Mouse (Mus musculus): ENCODE data around the gene 9430015G10Rik. TPM values are rescaled to one million over a fixed set of nuclear protein-coding genes. Genes with fewer than 3 reads are reported as not detected.

9430015G10Rik gene
- polyA plus RNA-seq, 1 experiment from 2014 or later = 3.9 TPM

- H3K27me3 ChIP-seq (ENCODE audit: insufficient read depth, low read length) = no peaks in the 10 kb centered on the region
- no peak within 1 kb of the TSS for H3K4me3 ChIP-seq (ENCODE audit: low read depth, low read length)
- no peaks in the 10 kb centered on the region for H3K9me3 ChIP-seq (ENCODE audit: low read length)
- 75% methylated on average over 15 of the region's 15 CpGs for WGBS (ENCODE audit: insufficient replicate concordance)
- no peak within 1 kb of the TSS for H3K4me2 ChIP-seq (ENCODE audit: low read depth, low read length)
- H3K27ac ChIP-seq (ENCODE audit: low read depth) = no peak within 1 kb of the TSS
- no peaks in the 10 kb centered on the region for H3K4me1 ChIP-seq (ENCODE audit: insufficient read depth)
- no peak for TF ChIP-seq CTCF (IDR thresholded peaks at IDR 0.05; ENCODE audit: low read depth)
- no peak for TF ChIP-seq EP300 (IDR thresholded peaks at IDR 0.05; ENCODE audit: low read depth)
- no peak for ATAC-seq
- H3K9ac ChIP-seq (replicated peaks) = no peak within 1 kb of the TSS
- no peak for DNase-seq
- H3K36me3 ChIP-seq (replicated peaks; ENCODE audit: insufficient read depth, low read length) = peaks cover 5% of the 10 kb centered on the region; the same call in 1 of the 2 replicates
These were observed 20.7 kb downstream of the 9430015G10Rik start, which contains the start of gene Rnf223 for GRCm38 (mm10) chr4:156130436-156130835. TSS of gene Rnf223 (plus strand) at chr4:156130513.

GRCm38 (mm10) chr4:156130940-156131339 lies 21.2 kb downstream of the 9430015G10Rik start:
- no peak overlapping the region for H3K27ac ChIP-seq (ENCODE audit: low read depth)
- ATAC-seq = no peak
- TF ChIP-seq EP300 (IDR thresholded peaks at IDR 0.05; ENCODE audit: low read depth) (no peak), CTCF (IDR thresholded peaks at IDR 0.05; ENCODE audit: low read depth) (no peak)
- H3K4me3 ChIP-seq (ENCODE audit: low read depth, low read length) = no peak overlapping the region
- DNase-seq = no peak
- H3K9ac ChIP-seq (replicated peaks) = no peak overlapping the region
- no peaks in the 10 kb centered on the region for H3K9me3 ChIP-seq (ENCODE audit: low read length)
- H3K4me1 ChIP-seq (ENCODE audit: insufficient read depth) = no peaks in the 10 kb centered on the region
- 71% methylated on average over 10 of the region's 10 CpGs for WGBS (ENCODE audit: insufficient replicate concordance)
- H3K4me2 ChIP-seq (ENCODE audit: low read depth, low read length) = no peak overlapping the region
- H3K27me3 ChIP-seq (ENCODE audit: insufficient read depth, low read length) = no peaks in the 10 kb centered on the region
- 0 out of 2 replicates have a peak, but pooled peaks cover under 1% of the 10 kb centered on the region for H3K36me3 ChIP-seq (replicated peaks; ENCODE audit: insufficient read depth, low read length)

GRCm38 (mm10) chr4:156133334-156133733 lies 23.6 kb downstream of the 9430015G10Rik start:
- H3K27me3 ChIP-seq (ENCODE audit: insufficient read depth, low read length) = no peaks in the 10 kb centered on the region
- no peak overlapping the region for H3K27ac ChIP-seq (ENCODE audit: low read depth)
- H3K4me1 ChIP-seq (ENCODE audit: insufficient read depth) = no peaks in the 10 kb centered on the region
- no peak overlapping the region for H3K4me3 ChIP-seq (ENCODE audit: low read depth, low read length)
- no peaks in the 10 kb centered on the region for H3K9me3 ChIP-seq (ENCODE audit: low read length)
- DNase-seq (no peak), ATAC-seq (no peak)
- TF ChIP-seq EP300 (IDR thresholded peaks at IDR 0.05; ENCODE audit: low read depth) = no peak
- TF ChIP-seq CTCF (IDR thresholded peaks at IDR 0.05; ENCODE audit: low read depth) = no peak
- WGBS (ENCODE audit: insufficient replicate concordance) = 71% methylated on average over 5 of the region's 5 CpGs
- H3K36me3 ChIP-seq (replicated peaks; ENCODE audit: insufficient read depth, low read length) = no peaks in the 10 kb centered on the region
- H3K4me2 ChIP-seq (ENCODE audit: low read depth, low read length) = no peak overlapping the region
- no peak overlapping the region for H3K9ac ChIP-seq (replicated peaks)

- WGBS (ENCODE audit: insufficient replicate concordance) = 67% methylated on average over 12 of the region's 12 CpGs
These were observed 24.3 kb downstream of the 9430015G10Rik start for GRCm38 (mm10) chr4:156133943-156134605.

GRCm38 (mm10) chr4:156135112-156135511 lies 25.3 kb downstream of the 9430015G10Rik start:
- Histone ChIP-seq H3K27me3 (ENCODE audit: insufficient read depth, low read length) (no peaks in the 10 kb centered on the region), H3K9me3 (ENCODE audit: low read length) (0 out of 2 replicates have a peak, but pooled peaks cover 3% of the 10 kb centered on the region), H3K4me1 (ENCODE audit: insufficient read depth) (no peaks in the 10 kb centered on the region), H3K36me3 (replicated peaks; ENCODE audit: insufficient read depth, low read length) (no peaks in the 10 kb centered on the region), H3K27ac (ENCODE audit: low read depth) (no peak overlapping the region), H3K4me3 (ENCODE audit: low read depth, low read length) (no peak overlapping the region), H3K4me2 (ENCODE audit: low read depth, low read length) (no peak overlapping the region), H3K9ac (replicated peaks) (no peak overlapping the region)
- ATAC-seq = no peak
- no peak for TF ChIP-seq CTCF (IDR thresholded peaks at IDR 0.05; ENCODE audit: low read depth)
- TF ChIP-seq EP300 (IDR thresholded peaks at IDR 0.05; ENCODE audit: low read depth) = no peak
- 87% methylated on average over 13 of the region's 13 CpGs for WGBS (ENCODE audit: insufficient replicate concordance)
- DNase-seq = no peak

More at GRCm38 (mm10) chr4:156133943-156134605, 24.3 kb downstream of the 9430015G10Rik start:
- Histone ChIP-seq H3K4me3 (ENCODE audit: low read depth, low read length) (no peak overlapping the region), H3K9ac (replicated peaks) (no peak overlapping the region), H3K4me1 (ENCODE audit: insufficient read depth) (no peaks in the 10 kb centered on the region), H3K27ac (ENCODE audit: low read depth) (no peak overlapping the region), H3K9me3 (ENCODE audit: low read length) (no peaks in the 10 kb centered on the region), H3K4me2 (ENCODE audit: low read depth, low read length) (no peak overlapping the region), H3K36me3 (replicated peaks; ENCODE audit: insufficient read depth, low read length) (no peaks in the 10 kb centered on the region), H3K27me3 (ENCODE audit: insufficient read depth, low read length) (no peaks in the 10 kb centered on the region)
- TF ChIP-seq CTCF (IDR thresholded peaks at IDR 0.05; ENCODE audit: low read depth) (no peak), EP300 (IDR thresholded peaks at IDR 0.05; ENCODE audit: low read depth) (no peak)
- ATAC-seq = no peak
- DNase-seq = no peak

GRCm38 (mm10) chr4:156135801-156136200 lies 26.0 kb downstream of the 9430015G10Rik start:
- TF ChIP-seq EP300 (IDR thresholded peaks at IDR 0.05; ENCODE audit: low read depth) = no peak
- TF ChIP-seq CTCF (IDR thresholded peaks at IDR 0.05; ENCODE audit: low read depth) = peak; percentile 14; the same call in 1 of the 2 replicates

More at GRCm38 (mm10) chr4:156135801-156136200, 26.0 kb downstream of the 9430015G10Rik start:
- Histone ChIP-seq H3K4me1 (ENCODE audit: insufficient read depth) (no peaks in the 10 kb centered on the region), H3K9ac (replicated peaks) (no peak overlapping the region), H3K9me3 (ENCODE audit: low read length) (0 out of 2 replicates have a peak, but pooled peaks cover 3% of the 10 kb centered on the region), H3K27me3 (ENCODE audit: insufficient read depth, low read length) (no peaks in the 10 kb centered on the region), H3K27ac (ENCODE audit: low read depth) (no peak overlapping the region), H3K4me2 (ENCODE audit: low read depth, low read length) (no peak overlapping the region), H3K4me3 (ENCODE audit: low read depth, low read length) (no peak overlapping the region), H3K36me3 (replicated peaks; ENCODE audit: insufficient read depth, low read length) (no peaks in the 10 kb centered on the region)
- no peak for DNase-seq
- no peak for ATAC-seq
- WGBS (ENCODE audit: insufficient replicate concordance) = 91% methylated on average over 14 of the region's 14 CpGs
